Mouse (Mus musculus) heart, embryonic 14.5 days (tissue): Measurements from ENCODE around the gene 1110032A03Rik. TPM values are rescaled to one million over a fixed set of nuclear protein-coding genes. Genes with fewer than 3 reads are reported as not detected.

ENCODE experiments used
- ATAC-seq: fragments of 200-750 bp; cut with Nextera tagmentation; 2 replicates; pipeline ENCODE4 v1.8.0; 2017; ENCODE audit warnings: low read depth, moderate TSS enrichment; ENCODE audit not compliant: insufficient number of reproducible peaks, insufficient read depth, low FRiP score
- H3K27ac ChIP-seq, 2 experiments: fragments of 200-500 bp in 1 of 2; fragments of 300-500 bp in 1 of 2; sonication (generic) in 1 of 2; replicated peaks in 1 of 2; 2 replicates each; pipeline ENCODE4 v1.5.1; 2012 to 2014; ENCODE audit warnings: low read depth in 2 of 2, low read length in 2 of 2, control low read depth in 1 of 2, mild to moderate bottlenecking in 1 of 2, mixed read lengths in 1 of 2; ENCODE audit not compliant: control insufficient read depth in 1 of 2, insufficient read depth in 1 of 2
- H3K27me3 ChIP-seq: fragments of 300-500 bp; sonication (generic); 2 replicates; pipeline ENCODE4 v1.6.1; 2014; ENCODE audit warnings: mild to moderate bottlenecking, low read length, control low read depth; ENCODE audit not compliant: control insufficient read depth, insufficient read depth
- H3K36me3 ChIP-seq: fragments of 300-500 bp; sonication (generic); 2 replicates; pipeline ENCODE4 v1.6.1; 2014; ENCODE audit warnings: mild to moderate bottlenecking, control low read depth, low read length, mixed read lengths; ENCODE audit not compliant: control insufficient read depth, insufficient read depth
- H3K4me1 ChIP-seq, 2 experiments: fragments of 200-500 bp in 1 of 2; fragments of 300-500 bp in 1 of 2; sonication (generic) in 1 of 2; 2 replicates each; pipeline ENCODE4 v1.6.1; 2012 to 2014; ENCODE audit warnings: low read length in 2 of 2, control low read depth in 1 of 2, mixed read lengths in 1 of 2; ENCODE audit not compliant: control insufficient read depth in 2 of 2, insufficient read depth in 2 of 2
- H3K4me2 ChIP-seq: fragments of 300-500 bp; sonication (generic); 2 replicates; pipeline ENCODE4 v1.6.1; 2014; ENCODE audit warnings: mild to moderate bottlenecking, low read length
- H3K4me3 ChIP-seq, 2 experiments: fragments of 200-500 bp in 1 of 2; fragments of 300-500 bp in 1 of 2; sonication (generic) in 1 of 2; 2 replicates each; pipeline ENCODE4 v1.5.1; 2012 to 2014; ENCODE audit warnings: low read length in 2 of 2, mild to moderate bottlenecking in 2 of 2, control low read depth in 1 of 2, low read depth in 1 of 2, moderate library complexity in 1 of 2; ENCODE audit not compliant: control insufficient read depth in 1 of 2, insufficient read depth in 1 of 2
- H3K9ac ChIP-seq: fragments of 300-500 bp; sonication (generic); 2 replicates; pipeline ENCODE4 v1.6.1; 2014; ENCODE audit warnings: mild to moderate bottlenecking, low read length
- H3K9me3 ChIP-seq: fragments of 300-500 bp; sonication (generic); 2 replicates; pipeline ENCODE4 v1.6.1; 2016; ENCODE audit warnings: low read length, control low read depth; ENCODE audit not compliant: control insufficient read depth
- WGBS: fragments of 180-500 bp; shearing (Covaris S2); extraction: QIAGEN DNeasy Blood & Tissue Kit; methylation state at CpG from one replicate; pipeline ENCODE4 v1.1.7; 2014; 5-methylcytosine and 5-hydroxymethylcytosine counted together
- polyA plus RNA-seq: library from polyadenylated mRNA; unstranded; fragments of >200 nt; fragmentation: Nextera tagmentation; extraction: Ambion mirVana; gene quantifications from 2 replicates; pipeline ENCODE4 v1.2.1, GENCODE M21; 2014

1110032A03Rik gene
- polyA plus RNA-seq, 1 experiment from 2014 or later = 33.4 TPM

- Histone ChIP-seq H3K27ac (no peak overlapping the region), H3K9ac (no peak overlapping the region), H3K9me3 (no peaks in the 10 kb centered on the region), H3K4me2 (no peak overlapping the region), H3K36me3 (peaks cover 60% of the 10 kb centered on the region), H3K4me1 (peaks cover 3 to 5% of the 10 kb centered on the region in 2 experiments; a peak in 3 of 4 replicates), H3K27me3 (no peaks in the 10 kb centered on the region), H3K4me3 (no peak overlapping the region)
- WGBS = 98% methylated on average over 4 of the region's 4 CpGs
- no peak for ATAC-seq
Observed at GRCm38 (mm10) chr9:50815666-50816065, 40.3 kb upstream of the 1110032A03Rik start.

GRCm38 (mm10) chr9:50813796-50814195, 38.5 kb upstream of the 1110032A03Rik start:
- H3K4me1 ChIP-seq = peaks cover 3 to 5% of the 10 kb centered on the region in 2 experiments; a peak in 3 of 4 replicates
- peaks cover 67% of the 10 kb centered on the region for H3K36me3 ChIP-seq
- no peaks in the 10 kb centered on the region for H3K9me3 ChIP-seq
- H3K4me3 ChIP-seq = no peak overlapping the region
- ATAC-seq = no peak
- no peak overlapping the region for H3K4me2 ChIP-seq
- H3K27me3 ChIP-seq = no peaks in the 10 kb centered on the region
- no peak overlapping the region for H3K27ac ChIP-seq
- H3K9ac ChIP-seq = no peak overlapping the region
- 89% methylated on average over 5 of the region's 5 CpGs for WGBS

GRCm38 (mm10) chr9:50811746-50812145, 36.4 kb upstream of the 1110032A03Rik start:
- H3K9ac ChIP-seq = no peak overlapping the region
- H3K27ac ChIP-seq = no peak overlapping the region
- ATAC-seq = no peak
- no peaks in the 10 kb centered on the region for H3K9me3 ChIP-seq
- peaks cover 72% of the 10 kb centered on the region for H3K36me3 ChIP-seq
- no peaks in the 10 kb centered on the region for H3K27me3 ChIP-seq
- WGBS = 73% methylated on average over 2 of the region's 2 CpGs
- peaks cover 3 to 5% of the 10 kb centered on the region in 2 experiments; a peak in 3 of 4 replicates for H3K4me1 ChIP-seq
- no peak overlapping the region for H3K4me2 ChIP-seq
- no peak overlapping the region for H3K4me3 ChIP-seq

- H3K9ac ChIP-seq = no peak overlapping the region
- H3K27ac ChIP-seq = no peak overlapping the region
- H3K4me3 ChIP-seq = no peak overlapping the region
- no peaks in the 10 kb centered on the region for H3K27me3 ChIP-seq
- WGBS = 62% methylated on average over 7 of the region's 7 CpGs
- no peak overlapping the region for H3K4me2 ChIP-seq
- peaks cover 71% of the 10 kb centered on the region for H3K36me3 ChIP-seq
- H3K4me1 ChIP-seq = peaks cover 3 to 5% of the 10 kb centered on the region in 2 experiments; a peak in 3 of 4 replicates
- ATAC-seq = no peak
- H3K9me3 ChIP-seq = no peaks in the 10 kb centered on the region
Observed at GRCm38 (mm10) chr9:50811187-50811586, 35.9 kb upstream of the 1110032A03Rik start.

GRCm38 (mm10) chr9:50809146-50809545, 33.8 kb upstream of the 1110032A03Rik start:
- Histone ChIP-seq H3K4me2 (no peak overlapping the region), H3K9me3 (no peaks in the 10 kb centered on the region), H3K4me1 (peaks cover 3 to 5% of the 10 kb centered on the region in 2 experiments; a peak in 3 of 4 replicates), H3K27ac (no peak overlapping the region), H3K4me3 (no peak overlapping the region), H3K36me3 (peaks cover 82% of the 10 kb centered on the region), H3K9ac (no peak overlapping the region), H3K27me3 (no peaks in the 10 kb centered on the region)
- WGBS = 90% methylated on average over 13 of the region's 13 CpGs
- no peak for ATAC-seq

GRCm38 (mm10) chr9:50808471-50808870, 33.2 kb upstream of the 1110032A03Rik start:
- Histone ChIP-seq H3K9ac (no peak overlapping the region), H3K36me3 (peaks cover 82% of the 10 kb centered on the region), H3K9me3 (no peaks in the 10 kb centered on the region), H3K4me2 (no peak overlapping the region), H3K4me3 (no peak overlapping the region), H3K4me1 (peaks cover 3 to 5% of the 10 kb centered on the region in 2 experiments; a peak in 3 of 4 replicates), H3K27ac (no peak overlapping the region), H3K27me3 (no peaks in the 10 kb centered on the region)
- 83% methylated on average over 6 of the region's 6 CpGs for WGBS
- ATAC-seq = no peak

GRCm38 (mm10) chr9:50803055-50803671, 27.8 kb upstream of the 1110032A03Rik start:
- Histone ChIP-seq H3K9me3 (no peaks in the 10 kb centered on the region), H3K36me3 (peaks cover 88% of the 10 kb centered on the region)
- 81% methylated on average over 7 of the region's 7 CpGs for WGBS

GRCm38 (mm10) chr9:50800985-50801384, 25.7 kb upstream of the 1110032A03Rik start:
- H3K27me3 ChIP-seq = no peaks in the 10 kb centered on the region
- no peak overlapping the region for H3K4me3 ChIP-seq
- no peak for ATAC-seq
- H3K9me3 ChIP-seq = no peaks in the 10 kb centered on the region
- H3K4me2 ChIP-seq = no peak overlapping the region
- H3K27ac ChIP-seq = no peak overlapping the region
- H3K9ac ChIP-seq = no peak overlapping the region
- 62% methylated on average over 2 of the region's 2 CpGs for WGBS
- no peaks in the 10 kb centered on the region for H3K4me1 ChIP-seq
- peaks cover 77% of the 10 kb centered on the region for H3K36me3 ChIP-seq

More at GRCm38 (mm10) chr9:50803055-50803671, 27.8 kb upstream of the 1110032A03Rik start:
- H3K4me3 ChIP-seq = no peak overlapping the region
- H3K27me3 ChIP-seq = no peaks in the 10 kb centered on the region
- no peak overlapping the region for H3K27ac ChIP-seq
- H3K4me2 ChIP-seq = no peak overlapping the region
- no peak overlapping the region for H3K9ac ChIP-seq
- no peak for ATAC-seq
- H3K4me1 ChIP-seq = no peaks in the 10 kb centered on the region
